Mouse (Mus musculus) spleen, postnatal 14 days (tissue): ENCODE data around the gene Tsfm.
"Not testable (repeated sequence)": the region's sequence is repeated elsewhere in the genome, so short reads cannot be mapped to it uniquely, and the experiment has no call there.

Experiments used
- DNase-seq, 2 experiments: peaks; one replicate each; pipeline ENCODE4 v3.0.0; 2021 to 2022; ENCODE audit warnings: low spot score in 2 of 2

Tsfm gene

GRCm38 (mm10) chr10:127063913-127064870, 33.6 kb upstream of the Tsfm start:
- DNase-seq = no peak

GRCm38 (mm10) chr10:127063239-127063872, 32.7 kb upstream of the Tsfm start, which contains the start of gene Cdk4:
Gene Cdk4, plus strand, starts transcription at chr10:127063534.
- peak; percentile 87 to 89 for DNase-seq

- no peak for DNase-seq
Observed at GRCm38 (mm10) chr10:127062503-127062902, 31.9 kb upstream of the Tsfm start.

GRCm38 (mm10) chr10:127062101-127062500, 31.5 kb upstream of the Tsfm start:
- not testable (repeated sequence) for DNase-seq

- no peak for DNase-seq
Observed at GRCm38 (mm10) chr10:127061513-127061912, 30.9 kb upstream of the Tsfm start.

GRCm38 (mm10) chr10:127061085-127061484, 30.4 kb upstream of the Tsfm start:
- DNase-seq = no peak

GRCm38 (mm10) chr10:127059968-127060916, 29.6 kb upstream of the Tsfm start, which contains the start of gene March9:
Gene March9, minus strand, starts transcription at chr10:127060184.
- DNase-seq = peak; percentile 36 to 45

GRCm38 (mm10) chr10:127059174-127059967, 28.7 kb upstream of the Tsfm start:
- DNase-seq = no peak

- DNase-seq = no peak
Observed at GRCm38 (mm10) chr10:127058708-127059107, 28.1 kb upstream of the Tsfm start.

GRCm38 (mm10) chr10:127058161-127058560, 27.5 kb upstream of the Tsfm start:
- DNase-seq = peak; percentile 55 to 72

GRCm38 (mm10) chr10:127056490-127056889, 25.9 kb upstream of the Tsfm start:
- no peak for DNase-seq

GRCm38 (mm10) chr10:127055406-127055805, 24.8 kb upstream of the Tsfm start:
- DNase-seq = no peak

- no peak for DNase-seq
Observed at GRCm38 (mm10) chr10:127054646-127055045, 24.0 kb upstream of the Tsfm start.

GRCm38 (mm10) chr10:127050119-127050474, 19.5 kb upstream of the Tsfm start:
- DNase-seq = no peak

- no peak for DNase-seq
Observed at GRCm38 (mm10) chr10:127049395-127050118, 18.9 kb upstream of the Tsfm start.

- no peak for DNase-seq
Observed at GRCm38 (mm10) chr10:127048608-127049394, 18.2 kb upstream of the Tsfm start.

GRCm38 (mm10) chr10:127047954-127048353, 17.3 kb upstream of the Tsfm start, which contains the start of gene Cyp27b1:
Gene Cyp27b1, plus strand, starts transcription at chr10:127048250.
- no peak for DNase-seq

- DNase-seq = no peak
Observed at GRCm38 (mm10) chr10:127043187-127043586, 12.5 kb upstream of the Tsfm start.

GRCm38 (mm10) chr10:127042468-127043115, 12.0 kb upstream of the Tsfm start:
- no peak for DNase-seq
